Mouse (Mus musculus): Measurements from ENCODE around the gene Rnf41. TPM values are rescaled to one million over a fixed set of nuclear protein-coding genes. Genes with fewer than 3 reads are reported as not detected.

Gene Rnf41
- polyA plus RNA-seq, 1 experiment from 2014 or later, result 92.4 TPM

GRCm38 (mm10) chr10:128435873-128436272 is 24.4 kb downstream of the Rnf41 start:
- no peak overlapping the region; the same call in 1 of the 2 replicates for H3K27ac ChIP-seq (replicated peaks)
- no peaks in the 10 kb centered on the region for H3K9me3 ChIP-seq
- no peaks in the 10 kb centered on the region for H3K27me3 ChIP-seq
- H3K4me3 ChIP-seq, result no peak overlapping the region
- no peak overlapping the region for H3K9ac ChIP-seq
- H3K4me1 ChIP-seq (replicated peaks), result no peaks in the 10 kb centered on the region
- ATAC-seq (ENCODE audit: low FRiP score, low read depth), result no peak
- H3K36me3 ChIP-seq, result peaks cover 62% of the 10 kb centered on the region
- no peak overlapping the region for H3K4me2 ChIP-seq
- 82% methylated on average over 5 of the region's 5 CpGs for WGBS

DNA sequence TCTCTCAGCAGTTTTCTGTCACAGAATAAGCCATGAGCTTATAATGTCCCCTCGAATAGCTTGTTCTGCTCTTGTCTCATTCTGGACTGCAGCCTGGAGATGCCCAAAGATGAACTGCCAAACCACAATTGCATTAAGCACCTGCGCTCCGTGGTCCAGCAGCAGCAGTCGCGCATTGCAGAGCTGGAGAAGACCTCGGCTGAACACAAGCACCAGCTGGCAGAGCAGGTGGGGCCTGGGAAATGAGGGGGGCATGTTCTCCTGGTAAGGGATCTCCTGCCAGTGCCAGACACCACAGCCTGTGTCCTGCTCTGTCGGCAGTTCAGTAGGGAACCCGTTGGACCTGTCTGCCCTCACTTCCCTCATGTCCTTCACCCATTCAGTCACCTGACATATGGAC is 24.9 kb downstream of the Rnf41 start:
- H3K9me3 ChIP-seq, result no peaks in the 10 kb centered on the region
- H3K4me1 ChIP-seq (replicated peaks), result no peaks in the 10 kb centered on the region
- no peak overlapping the region; the same call in 1 of the 2 replicates for H3K27ac ChIP-seq (replicated peaks)
- 74% methylated on average over 8 of the region's 8 CpGs for WGBS
- H3K27me3 ChIP-seq, result no peaks in the 10 kb centered on the region
- H3K4me3 ChIP-seq, result no peak overlapping the region
- no peak for ATAC-seq (ENCODE audit: low FRiP score, low read depth)
- H3K36me3 ChIP-seq, result peaks cover 60% of the 10 kb centered on the region
- H3K9ac ChIP-seq, result no peak overlapping the region
- H3K4me2 ChIP-seq, result no peak overlapping the region

GRCm38 (mm10) chr10:128438675-128439279 is 27.3 kb downstream of the Rnf41 start:
- peaks cover 51% of the 10 kb centered on the region for H3K36me3 ChIP-seq
- 85% methylated on average over 10 of the region's 10 CpGs for WGBS

GRCm38 (mm10) chr10:128440407-128440806 is 28.9 kb downstream of the Rnf41 start:
- Histone ChIP-seq H3K4me2 (no peak overlapping the region), H3K27ac (replicated peaks) (no peak overlapping the region), H3K36me3 (peaks cover 51% of the 10 kb centered on the region), H3K27me3 (no peaks in the 10 kb centered on the region), H3K9ac (no peak overlapping the region), H3K9me3 (no peaks in the 10 kb centered on the region), H3K4me1 (replicated peaks) (no peaks in the 10 kb centered on the region), H3K4me3 (no peak overlapping the region)
- WGBS, result 65% methylated on average over 10 of the region's 10 CpGs
- no peak for ATAC-seq (ENCODE audit: low FRiP score, low read depth)

More at GRCm38 (mm10) chr10:128438675-128439279, 27.3 kb downstream of the Rnf41 start:
- Histone ChIP-seq H3K27ac (replicated peaks) (no peak overlapping the region), H3K9ac (no peak overlapping the region), H3K4me3 (no peak overlapping the region), H3K9me3 (no peaks in the 10 kb centered on the region), H3K27me3 (no peaks in the 10 kb centered on the region), H3K4me1 (replicated peaks) (no peaks in the 10 kb centered on the region), H3K4me2 (no peak overlapping the region)
- ATAC-seq (ENCODE audit: low FRiP score, low read depth), result no peak

GRCm38 (mm10) chr10:128441324-128442119 is 30.1 kb downstream of the Rnf41 start:
- H3K4me3 ChIP-seq, result no peak overlapping the region
- H3K4me2 ChIP-seq, result no peak overlapping the region
- ATAC-seq (ENCODE audit: low FRiP score, low read depth), result no peak
- H3K27ac ChIP-seq (replicated peaks), result no peak overlapping the region
- 73% methylated on average over 10 of the region's 10 CpGs for WGBS
- H3K4me1 ChIP-seq (replicated peaks), result no peaks in the 10 kb centered on the region
- H3K27me3 ChIP-seq, result no peaks in the 10 kb centered on the region
- H3K9me3 ChIP-seq, result no peaks in the 10 kb centered on the region
- no peak overlapping the region for H3K9ac ChIP-seq
- H3K36me3 ChIP-seq, result peaks cover 41% of the 10 kb centered on the region

- no peaks in the 10 kb centered on the region for H3K27me3 ChIP-seq
- H3K36me3 ChIP-seq, result peaks cover 30% of the 10 kb centered on the region
- WGBS, result 93% methylated on average over 1 of the region's 1 CpGs
Measured at GRCm38 (mm10) chr10:128442718-128443117, 31.3 kb downstream of the Rnf41 start.

DNA sequence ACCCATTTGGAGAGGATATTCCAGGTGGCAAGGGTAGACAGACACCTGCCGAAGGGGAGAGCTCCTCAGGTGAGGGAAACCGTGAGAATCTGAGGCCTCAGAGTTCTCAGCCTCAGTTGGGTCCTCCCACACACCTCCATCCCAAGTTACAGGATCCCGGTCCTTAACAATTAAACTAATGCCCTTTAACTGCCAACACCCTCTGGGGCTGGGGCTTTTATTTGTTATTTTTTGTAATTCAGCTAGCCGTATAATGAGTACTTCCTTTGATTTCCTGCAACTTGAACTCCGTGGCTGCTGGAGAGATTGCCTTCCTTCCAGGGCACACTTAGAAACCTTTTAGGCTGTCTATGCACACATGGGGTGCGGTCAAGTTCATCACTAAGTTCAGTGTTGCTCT is 32.9 kb downstream of the Rnf41 start:
- Histone ChIP-seq H3K9me3 (no peaks in the 10 kb centered on the region), H3K27me3 (no peaks in the 10 kb centered on the region), H3K36me3 (peaks cover 15% of the 10 kb centered on the region), H3K4me1 (replicated peaks) (no peaks in the 10 kb centered on the region), H3K9ac (no peak overlapping the region), H3K27ac (replicated peaks) (no peak overlapping the region), H3K4me3 (no peak overlapping the region), H3K4me2 (no peak overlapping the region)
- 77% methylated on average over 6 of the region's 6 CpGs for WGBS
- no peak for ATAC-seq (ENCODE audit: low FRiP score, low read depth)

More at GRCm38 (mm10) chr10:128442718-128443117, 31.3 kb downstream of the Rnf41 start:
- Histone ChIP-seq H3K9me3 (no peaks in the 10 kb centered on the region), H3K4me3 (no peak overlapping the region), H3K4me2 (no peak overlapping the region), H3K27ac (replicated peaks) (no peak overlapping the region), H3K9ac (no peak overlapping the region), H3K4me1 (replicated peaks) (no peaks in the 10 kb centered on the region)
- no peak for ATAC-seq (ENCODE audit: low FRiP score, low read depth)

DNA sequence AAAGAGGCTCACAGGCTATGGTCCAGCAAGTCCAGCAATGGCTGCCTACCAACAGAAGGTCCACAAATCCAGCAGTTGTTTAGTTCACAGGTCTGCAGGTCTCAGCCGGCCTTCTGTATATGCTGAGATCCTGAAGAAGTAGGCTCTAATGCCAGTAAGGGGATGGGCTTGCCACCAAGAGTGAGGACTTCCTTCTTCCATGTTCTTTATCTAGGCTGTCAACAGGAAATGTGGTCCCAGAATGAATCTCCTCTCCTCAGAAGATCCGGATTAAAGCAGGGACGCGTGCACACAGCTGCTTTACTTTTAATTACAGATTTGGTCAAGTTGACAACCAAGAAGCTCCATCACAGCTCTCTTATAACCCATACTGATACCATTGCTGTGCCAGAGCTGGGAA is 34.0 kb downstream of the Rnf41 start:
- no peak overlapping the region for H3K4me2 ChIP-seq
- no peak for ATAC-seq (ENCODE audit: low FRiP score, low read depth)
- no peak overlapping the region for H3K27ac ChIP-seq (replicated peaks)
- H3K36me3 ChIP-seq, result peaks cover 7% of the 10 kb centered on the region; the same call in 1 of the 2 replicates
- no peaks in the 10 kb centered on the region for H3K9me3 ChIP-seq
- no peak overlapping the region for H3K9ac ChIP-seq
- no peak overlapping the region for H3K4me3 ChIP-seq
- no peaks in the 10 kb centered on the region for H3K27me3 ChIP-seq
- WGBS, result 91% methylated on average over 4 of the region's 4 CpGs
- H3K4me1 ChIP-seq (replicated peaks), result no peaks in the 10 kb centered on the region

GRCm38 (mm10) chr10:128451014-128451413 is 39.6 kb downstream of the Rnf41 start:
- Histone ChIP-seq H3K4me1 (replicated peaks) (no peaks in the 10 kb centered on the region), H3K36me3 (no peaks in the 10 kb centered on the region), H3K4me3 (no peak overlapping the region), H3K9me3 (no peaks in the 10 kb centered on the region), H3K27me3 (no peaks in the 10 kb centered on the region), H3K4me2 (no peak overlapping the region), H3K27ac (replicated peaks) (no peak overlapping the region), H3K9ac (no peak overlapping the region)
- 84% methylated on average over 6 of the region's 6 CpGs for WGBS
- no peak for ATAC-seq (ENCODE audit: low FRiP score, low read depth)

DNA sequence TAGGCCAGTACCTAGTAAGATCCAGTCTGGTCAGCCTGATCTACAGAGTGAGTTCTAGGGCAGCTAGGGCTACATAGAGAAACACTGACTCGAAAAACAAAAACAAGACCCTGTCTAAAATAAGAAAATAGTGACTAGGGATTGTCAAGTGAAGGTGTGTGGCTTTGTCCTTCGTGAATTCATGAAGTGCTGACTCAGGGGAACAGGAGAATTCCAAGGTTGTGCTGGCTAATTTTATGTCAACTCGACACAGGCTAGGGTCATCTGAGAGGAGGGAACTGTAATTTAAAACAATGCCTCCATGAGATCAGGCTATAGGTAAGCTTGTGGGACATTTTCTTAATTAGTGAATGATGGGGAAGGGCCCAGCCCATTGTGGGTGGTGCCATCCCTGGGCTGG is 43.0 kb downstream of the Rnf41 start:
- WGBS, result 82% methylated on average over 3 of the region's 3 CpGs
- no peak for ATAC-seq (ENCODE audit: low FRiP score, low read depth)
- H3K4me1 ChIP-seq (replicated peaks), result peaks cover 5% of the 10 kb centered on the region; the same call in 1 of the 2 replicates
- no peaks in the 10 kb centered on the region for H3K36me3 ChIP-seq
- no peaks in the 10 kb centered on the region for H3K27me3 ChIP-seq
- H3K9ac ChIP-seq, result no peak overlapping the region
- no peak overlapping the region for H3K4me2 ChIP-seq
- H3K27ac ChIP-seq (replicated peaks), result no peak overlapping the region
- no peaks in the 10 kb centered on the region for H3K9me3 ChIP-seq
- no peak overlapping the region for H3K4me3 ChIP-seq

DNA sequence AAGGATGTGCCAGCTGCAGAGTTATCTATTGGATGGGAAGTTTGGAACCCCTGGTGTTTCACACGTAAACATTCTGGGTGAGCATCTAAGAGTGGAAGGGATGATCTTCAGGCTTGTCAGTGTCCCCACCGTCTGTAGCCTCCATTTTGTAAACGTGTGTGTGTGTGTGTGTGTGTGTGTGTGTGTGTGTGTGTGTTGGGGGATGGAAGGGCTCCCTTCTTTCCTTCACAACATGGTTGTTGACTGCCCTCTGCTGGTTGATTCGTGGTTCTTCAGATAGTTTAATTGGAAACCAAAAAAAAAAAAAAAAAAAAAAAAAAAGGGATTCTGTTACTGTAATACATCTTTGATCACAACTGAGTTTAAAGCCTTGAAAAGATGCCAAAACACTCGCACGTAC is 43.8 kb downstream of the Rnf41 start:
- Histone ChIP-seq H3K4me2 (peak overlapping the region; percentile 40), H3K9ac (no peak overlapping the region), H3K9me3 (no peaks in the 10 kb centered on the region), H3K4me3 (peak overlapping the region; percentile 13; the same call in 1 of the 2 replicates), H3K4me1 (replicated peaks) (peaks cover 7% of the 10 kb centered on the region), H3K36me3 (no peaks in the 10 kb centered on the region), H3K27ac (replicated peaks) (0 out of 2 replicates have a peak overlapping the region, but pooled peaks have one; percentile 44), H3K27me3 (no peaks in the 10 kb centered on the region)
- no peak for ATAC-seq (ENCODE audit: low FRiP score, low read depth)
- WGBS, result 2% methylated on average over 6 of the region's 6 CpGs

DNA sequence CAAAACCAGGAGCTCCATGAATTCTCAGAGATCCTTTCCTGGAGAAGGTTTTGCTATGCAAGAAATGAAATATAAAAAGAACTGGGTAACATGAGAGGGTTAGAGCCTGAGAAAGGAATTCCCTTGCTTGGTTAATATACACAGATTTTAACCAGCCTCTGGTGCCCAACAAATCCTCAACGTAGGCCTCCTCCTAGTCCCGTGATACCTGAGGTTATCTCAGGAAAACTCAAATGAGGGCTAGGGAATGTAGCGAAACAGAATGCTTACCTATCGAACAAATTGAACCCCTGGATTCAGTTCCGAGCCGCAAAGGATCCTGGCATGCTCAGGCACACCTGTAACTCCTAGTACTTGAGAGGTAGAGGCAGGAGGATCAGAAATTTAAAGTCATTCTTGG is 46.2 kb downstream of the Rnf41 start:
- Histone ChIP-seq H3K4me3 (peak overlapping the region; percentile 76; the same call in 1 of the 2 replicates), H3K9ac (no peak overlapping the region)
- WGBS, result 86% methylated on average over 6 of the region's 6 CpGs

More for the DNA sequence above, 46.2 kb downstream of the Rnf41 start:
- Histone ChIP-seq H3K27ac (replicated peaks) (peak overlapping the region; percentile 98), H3K4me2 (peak overlapping the region; percentile 89), H3K9me3 (no peaks in the 10 kb centered on the region), H3K36me3 (peaks cover 10% of the 10 kb centered on the region), H3K4me1 (replicated peaks) (peaks cover 19% of the 10 kb centered on the region), H3K27me3 (no peaks in the 10 kb centered on the region)
- ATAC-seq (ENCODE audit: low FRiP score, low read depth), result no peak
